Mouse (Mus musculus) CH12F3 (cell line): ENCODE data around the gene Epo.

ENCODE experiments used
- in situ Hi-C: fragments of 300-500 bp; cut with MboI; formaldehyde crosslinking; loops from 2 replicates; pipeline ENCODE4 v1.14.3; 2020; ENCODE audit warnings: low sequenced_read_pairs

Gene Epo

DNA sequence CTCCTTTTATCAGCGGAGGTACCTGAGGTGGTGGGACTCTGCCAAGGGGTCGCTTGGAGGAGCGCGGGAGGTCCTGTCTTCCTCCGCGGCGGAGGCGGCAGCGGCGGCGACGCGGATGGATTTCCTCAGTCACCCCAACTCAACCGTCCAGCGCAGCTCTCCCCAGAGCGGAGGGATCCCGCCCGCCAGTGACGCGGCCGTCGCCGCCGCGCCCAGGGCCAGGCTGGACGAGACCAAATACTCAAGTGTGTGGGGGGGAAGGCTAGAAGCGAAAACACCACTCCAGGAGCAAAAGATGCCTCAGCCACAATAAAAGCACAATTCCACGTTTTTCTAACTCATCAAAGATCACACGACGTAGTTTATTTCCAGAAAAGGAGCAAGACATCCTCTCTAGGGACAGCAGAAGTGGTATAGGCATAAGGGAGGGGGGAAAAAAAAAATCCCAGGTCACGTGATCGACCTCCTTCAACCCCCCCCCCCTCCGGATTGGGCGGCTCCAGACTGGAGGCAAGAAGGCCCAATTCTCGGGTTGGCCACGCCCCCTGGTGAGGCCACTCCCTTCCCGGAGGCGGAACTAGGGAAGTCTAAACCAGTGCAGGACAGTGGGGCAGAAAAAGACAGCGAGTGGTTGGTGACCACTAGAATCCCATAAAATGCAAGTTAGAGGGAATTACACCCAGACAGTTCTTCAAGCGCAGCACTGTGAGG, at the start of gene Epo, which contains the start of gene Gnb2:
TSS of gene Epo (minus strand) at position 126 of the 711 bp plus-strand sequence.
TSS of gene Gnb2 (minus strand) at position 394 of the 711 bp plus-strand sequence.
- in situ Hi-C loops: loop anchor here (25.0 kb wide), 1 partner anchor 229 kb away; no protein-coding TSS in a partner anchor

DNA sequence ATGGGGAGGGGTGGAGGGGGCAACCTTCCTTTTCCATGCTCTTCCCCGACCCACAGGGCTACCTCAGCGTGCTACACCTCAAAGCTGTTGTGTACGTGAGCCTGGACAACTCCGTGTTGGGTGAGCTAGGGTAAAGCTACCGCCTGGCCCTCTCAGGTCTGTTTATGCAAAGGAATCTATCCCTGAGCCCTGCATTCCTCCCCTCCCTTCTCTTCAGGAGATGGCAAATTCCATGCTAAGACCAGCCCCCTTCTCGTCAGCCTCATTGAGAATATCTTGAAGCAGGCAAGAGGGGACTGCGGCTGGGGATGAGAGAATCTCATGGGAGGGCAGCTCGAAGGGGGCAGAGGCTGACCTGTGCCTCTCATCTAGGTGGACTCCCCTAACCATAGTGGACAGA, 49.7 kb upstream of the Epo start:
- in situ Hi-C loops: no loop called here

DNA sequence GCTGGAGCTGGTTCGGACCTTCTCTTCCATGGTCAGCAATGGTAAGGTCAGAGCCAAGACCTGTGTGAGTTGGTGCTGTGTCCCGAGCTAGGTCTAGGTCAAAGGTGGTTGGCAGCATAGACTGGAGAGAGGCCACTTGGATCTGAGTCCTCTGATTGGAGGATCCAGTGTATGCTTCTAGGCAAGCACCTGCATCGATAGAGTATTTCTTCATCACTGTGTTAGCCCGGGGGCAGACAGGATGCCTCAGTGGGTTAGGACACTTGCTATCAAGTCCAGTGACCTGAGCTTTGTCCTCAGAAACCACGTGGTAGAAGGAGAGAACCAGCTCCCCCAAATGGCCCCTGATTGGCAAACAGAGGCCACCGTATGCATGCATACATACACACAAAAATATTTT, 47.2 kb upstream of the Epo start:
- in situ Hi-C loops: no loop called here

DNA sequence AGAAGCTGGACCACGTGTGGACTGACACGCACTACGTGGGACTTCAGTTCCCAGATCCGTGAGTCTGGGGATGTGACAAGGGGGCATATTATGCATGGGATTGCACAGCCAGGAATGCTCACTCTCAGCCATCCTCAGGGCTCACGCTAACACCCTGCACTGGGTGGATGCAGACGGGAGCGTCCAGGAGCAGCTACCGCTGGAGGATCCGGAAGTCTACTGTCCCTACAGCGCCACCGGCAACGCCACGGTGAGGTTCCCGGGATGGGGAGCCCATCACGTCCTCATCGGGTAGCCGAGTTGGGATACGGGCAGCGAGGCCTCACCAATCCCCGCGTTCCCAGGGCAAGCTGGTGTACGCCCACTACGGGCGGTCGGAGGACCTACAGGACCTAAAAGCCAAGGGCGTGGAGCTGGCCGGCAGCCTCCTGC, 41.4 kb upstream of the Epo start:
- in situ Hi-C loops: no loop called here

DNA sequence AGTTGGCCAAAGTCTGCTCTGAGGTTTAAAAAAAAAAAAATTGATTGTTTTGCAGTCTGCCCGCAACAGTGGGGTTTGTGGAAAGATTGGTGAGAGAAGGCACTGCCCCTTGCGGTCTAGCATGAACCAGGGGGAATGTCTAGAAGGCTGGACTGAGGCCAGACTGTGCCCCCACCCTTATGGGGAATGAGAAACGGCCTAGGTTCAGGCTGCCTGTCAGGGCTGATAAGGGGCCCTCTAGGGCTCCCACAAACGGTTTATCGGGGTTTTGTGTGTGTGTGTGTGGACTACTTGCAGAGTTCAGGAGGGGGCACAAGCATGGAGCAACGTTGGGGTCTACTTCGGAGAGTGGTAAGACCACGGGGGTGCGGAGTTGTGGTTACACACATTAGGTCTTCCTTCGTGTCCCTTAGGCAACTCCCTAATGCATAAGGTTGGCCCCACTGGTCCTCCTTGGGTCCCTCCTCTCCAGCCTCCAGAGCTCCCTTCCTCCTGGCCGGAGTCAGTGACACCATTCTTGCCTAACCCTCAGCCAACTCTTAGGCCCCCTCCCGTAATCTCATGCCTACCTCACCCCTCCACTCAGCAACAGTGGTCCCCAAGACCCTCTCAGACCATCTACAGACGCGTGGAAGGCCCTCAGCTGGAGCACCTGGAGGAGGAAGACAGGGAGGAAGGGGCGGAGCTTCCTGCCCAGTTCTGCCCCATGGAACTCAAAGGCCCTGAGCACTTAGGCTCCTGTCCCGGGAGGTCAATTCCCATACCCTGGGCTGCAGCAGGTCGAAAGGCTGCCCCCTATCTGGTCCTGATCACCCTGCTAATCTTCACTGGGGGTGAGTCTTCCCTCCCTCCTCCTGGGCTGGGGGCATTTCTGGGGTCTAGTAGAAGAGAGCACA, 37.9 kb upstream of the Epo start:
- in situ Hi-C loops: no loop called here

DNA sequence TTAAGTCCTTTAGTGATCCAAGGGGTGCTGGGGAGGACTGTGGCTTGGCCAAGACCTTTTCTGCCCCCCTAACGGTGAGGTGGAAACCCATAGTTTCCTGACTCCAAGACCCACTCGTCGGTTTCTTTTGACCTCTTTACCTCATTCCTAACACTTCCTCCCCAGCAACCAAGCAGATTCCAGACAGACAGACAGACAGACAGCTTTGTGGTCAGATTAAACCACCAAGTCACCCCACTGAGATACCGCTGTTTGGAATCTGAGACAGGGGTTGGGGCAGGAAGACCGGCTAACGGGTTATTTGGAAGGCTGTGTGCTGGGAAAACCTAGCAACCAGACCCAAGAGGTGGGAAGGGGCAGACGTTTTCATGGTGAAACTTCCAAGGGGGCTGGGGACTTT, 37.1 kb upstream of the Epo start:
- in situ Hi-C loops: no loop called here

DNA sequence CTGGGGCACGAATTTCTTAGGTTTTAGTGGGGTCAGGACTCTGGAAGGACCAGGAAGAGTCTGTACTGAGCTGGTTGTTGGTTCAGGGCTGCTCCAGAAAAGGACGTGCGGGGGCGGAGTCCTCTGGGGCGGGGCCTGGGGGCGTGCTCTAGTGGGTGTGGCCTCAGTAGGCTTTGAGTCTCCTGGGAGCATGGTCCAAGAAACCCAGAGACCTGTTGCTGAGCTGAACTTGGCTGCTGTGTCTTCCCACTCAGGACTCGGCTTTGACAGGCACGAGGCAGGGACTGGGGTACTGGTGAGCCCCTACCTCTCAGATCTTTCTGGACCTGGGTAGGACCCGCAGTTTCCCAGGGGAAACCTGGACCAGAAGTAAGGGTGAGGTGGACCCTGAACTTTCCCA, 36.6 kb upstream of the Epo start, which contains the start of gene Tfr2:
TSS of gene Tfr2 (plus strand) at position 176 of the 400 bp plus-strand sequence.
- in situ Hi-C loops: no loop called here

DNA sequence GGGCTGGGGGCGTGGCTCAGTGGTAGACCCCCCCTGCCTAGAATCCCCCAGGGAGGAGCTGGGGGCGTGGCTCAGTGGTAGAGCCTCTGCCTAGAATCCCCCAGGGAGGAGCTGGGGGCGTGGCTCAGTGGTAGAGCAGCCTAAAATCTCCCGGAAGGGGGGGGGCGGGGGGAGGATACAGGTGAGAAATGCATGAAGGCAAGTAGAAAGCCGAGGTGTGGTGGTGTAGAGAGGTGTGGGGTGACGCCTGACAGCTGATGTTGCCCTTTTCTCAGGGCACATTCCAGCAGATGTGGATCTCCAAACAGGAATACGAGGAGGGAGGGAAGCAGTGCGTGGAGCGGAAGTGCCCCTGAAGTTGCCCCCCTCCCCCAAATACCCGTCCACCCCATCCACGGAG, 36.0 kb upstream of the Epo start:
- in situ Hi-C loops: no loop called here

DNA sequence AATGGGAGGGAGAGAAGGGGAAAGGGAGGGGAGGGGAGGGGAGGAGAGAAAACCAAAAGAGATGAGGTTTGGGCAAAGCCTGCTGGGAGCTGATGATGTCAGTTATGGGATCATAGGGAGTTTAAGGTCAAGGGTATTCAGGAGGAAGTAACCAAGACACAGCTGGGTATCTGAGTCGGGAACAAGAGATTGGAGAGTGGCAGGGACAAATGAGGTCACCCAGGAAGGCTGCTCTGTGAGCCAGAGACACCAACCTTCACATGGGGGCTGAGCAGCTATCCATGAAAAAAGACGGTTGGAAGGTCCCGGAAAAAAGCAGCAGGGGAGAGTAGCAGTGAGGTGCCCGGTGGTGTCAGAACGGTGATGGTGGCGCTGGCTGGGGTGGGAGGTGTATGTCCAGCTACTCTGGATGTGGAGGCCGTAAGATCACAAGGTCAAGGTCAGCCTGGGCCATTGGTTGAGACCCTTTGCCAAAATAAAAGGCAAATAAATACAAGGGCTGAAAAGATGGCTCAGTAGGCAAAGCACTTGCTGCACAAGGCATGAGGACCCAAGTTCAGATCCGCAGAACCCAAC, 35.3 kb upstream of the Epo start:
- in situ Hi-C loops: no loop called here

DNA sequence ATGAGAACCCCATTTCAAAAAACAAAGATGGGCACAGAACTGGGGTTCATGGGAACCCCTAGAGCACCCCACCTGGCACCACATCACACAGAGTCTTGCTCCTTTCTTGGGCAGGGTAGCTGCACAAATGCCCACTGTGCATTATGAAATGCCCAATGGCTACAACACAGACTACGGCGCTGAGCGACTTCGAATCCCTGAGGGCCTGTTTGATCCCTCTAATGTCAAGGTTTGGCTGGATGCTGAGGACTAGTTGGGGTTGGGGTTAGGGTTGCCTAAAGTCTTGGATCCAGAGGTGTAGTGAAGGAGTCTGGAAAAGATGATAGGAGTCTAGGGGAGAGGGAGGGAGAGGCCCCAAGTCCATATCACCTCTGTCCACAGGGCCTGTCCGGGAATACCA, 33.4 kb upstream of the Epo start:
- in situ Hi-C loops: no loop called here

DNA sequence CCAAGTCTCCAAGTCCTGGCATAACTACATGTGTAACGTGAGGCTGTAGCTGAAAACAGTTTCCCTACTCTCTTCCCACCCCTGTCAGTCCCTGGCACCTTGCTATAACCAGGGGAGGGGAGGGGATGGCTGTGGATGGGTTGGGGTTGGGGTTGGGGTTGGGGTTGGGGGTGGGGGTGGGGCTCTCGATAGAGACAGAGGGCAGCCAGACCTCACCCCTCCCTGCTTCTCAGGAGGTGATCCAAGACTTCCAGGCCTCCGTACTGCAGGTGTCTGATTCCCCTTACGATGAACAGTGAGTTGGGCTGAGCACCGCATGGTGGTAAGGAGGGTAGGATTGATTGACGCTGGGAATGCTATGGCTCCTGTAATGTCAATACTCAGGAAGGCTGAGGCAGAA, 32.7 kb upstream of the Epo start:
- in situ Hi-C loops: no loop called here

DNA sequence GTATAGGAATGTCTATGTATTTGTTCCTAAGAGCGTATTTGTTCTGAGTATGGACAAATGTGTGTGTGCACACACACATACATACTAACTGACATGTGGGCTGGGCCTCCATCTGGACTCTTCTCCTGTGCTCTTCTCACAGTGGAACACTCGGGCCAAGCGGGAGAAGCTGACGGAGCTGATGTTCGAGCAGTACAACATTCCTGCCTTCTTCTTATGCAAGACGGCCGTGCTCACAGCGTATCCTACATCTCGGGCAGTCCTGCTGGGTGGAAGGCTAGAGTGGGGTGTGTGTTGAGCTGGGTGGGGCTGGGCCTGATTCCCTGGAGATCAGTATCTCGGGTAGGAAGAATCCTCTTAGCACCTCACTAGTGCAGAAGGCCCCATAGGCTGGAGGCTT, 29.9 kb upstream of the Epo start:
- in situ Hi-C loops: no loop called here

DNA sequence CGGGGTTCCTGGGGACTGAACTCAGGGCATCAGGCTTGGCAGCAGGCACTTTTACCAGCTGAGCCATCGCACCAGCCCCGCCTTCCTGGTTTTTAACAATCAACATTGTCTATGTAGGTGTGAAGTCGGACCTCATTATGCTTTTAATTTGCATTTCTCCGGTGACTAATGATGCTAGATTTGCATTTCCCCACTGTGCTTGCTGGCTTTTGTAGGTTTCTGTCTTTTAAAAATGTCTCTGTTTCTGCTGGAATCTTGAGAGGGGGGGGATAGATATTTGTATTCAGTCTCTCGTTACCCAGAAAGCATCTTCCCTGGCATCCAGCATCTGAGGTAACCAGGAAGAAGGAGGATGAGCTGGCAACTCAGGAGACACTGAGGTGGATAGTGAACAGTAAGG, 28.5 kb upstream of the Epo start:
- in situ Hi-C loops: no loop called here

DNA sequence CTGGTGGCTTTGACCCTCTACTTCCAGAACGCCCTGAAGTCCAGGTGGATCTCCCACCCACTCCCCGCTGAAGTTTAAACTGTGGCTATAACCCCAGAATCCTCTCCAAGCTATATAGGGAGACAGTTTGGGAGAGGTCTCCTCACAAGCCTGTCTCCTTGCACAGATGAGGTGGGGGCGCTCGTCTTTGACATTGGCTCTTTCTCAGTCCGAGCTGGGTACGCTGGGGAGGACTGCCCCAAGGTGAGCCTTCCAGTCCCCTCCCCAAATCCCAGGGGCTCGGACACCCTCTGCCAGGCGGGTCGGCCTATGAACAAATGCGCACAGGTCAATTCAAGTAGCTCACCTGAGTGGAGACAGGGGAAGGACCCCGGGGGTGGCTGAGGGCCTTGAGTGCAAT, 20.9 kb upstream of the Epo start:
- in situ Hi-C loops: no loop called here

DNA sequence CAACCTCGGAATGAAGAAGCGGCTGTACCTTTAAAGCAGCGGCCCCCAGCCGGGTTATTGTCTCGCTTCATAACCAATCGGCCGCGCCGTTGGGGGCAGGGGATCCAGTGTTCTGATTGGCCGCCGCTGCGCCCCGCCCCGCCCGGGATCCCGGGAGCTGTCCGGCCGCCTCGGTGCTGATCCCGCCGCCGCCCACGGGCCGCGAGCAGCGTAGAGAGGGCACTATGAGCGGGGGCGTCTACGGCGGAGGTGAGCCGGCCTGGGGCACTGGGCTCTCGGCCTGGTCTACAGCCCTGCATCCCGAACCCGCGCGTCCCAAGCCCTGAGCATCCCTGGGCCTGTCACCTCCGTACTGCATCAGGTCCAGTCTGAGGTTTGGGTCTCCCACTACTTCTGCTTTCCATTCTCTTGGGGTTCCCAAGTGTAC, 20.4 kb upstream of the Epo start, which contains the start of gene Actl6b:
TSS of gene Actl6b (plus strand) at position 107 of the 427 bp plus-strand sequence.
- in situ Hi-C loops: no loop called here

DNA sequence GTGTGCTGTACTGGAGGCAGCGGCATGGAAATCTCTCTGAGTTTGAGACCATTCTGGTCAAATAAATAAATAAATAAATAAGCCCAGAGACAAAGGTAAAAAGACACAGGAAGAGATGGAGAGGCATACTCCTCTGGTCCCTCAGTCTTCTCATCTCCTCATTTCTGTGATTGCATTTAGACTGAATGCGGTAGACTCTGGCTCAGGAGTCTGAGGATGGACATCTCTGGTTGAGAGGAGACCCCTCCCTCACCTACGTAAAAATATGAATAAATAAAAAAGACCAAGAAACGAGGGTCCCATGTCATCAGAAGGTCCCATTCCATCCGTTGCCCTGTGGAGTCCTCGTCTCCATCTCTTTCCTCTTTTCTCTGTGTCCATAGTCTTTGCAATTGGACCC, 20.0 kb upstream of the Epo start:
- in situ Hi-C loops: no loop called here

DNA sequence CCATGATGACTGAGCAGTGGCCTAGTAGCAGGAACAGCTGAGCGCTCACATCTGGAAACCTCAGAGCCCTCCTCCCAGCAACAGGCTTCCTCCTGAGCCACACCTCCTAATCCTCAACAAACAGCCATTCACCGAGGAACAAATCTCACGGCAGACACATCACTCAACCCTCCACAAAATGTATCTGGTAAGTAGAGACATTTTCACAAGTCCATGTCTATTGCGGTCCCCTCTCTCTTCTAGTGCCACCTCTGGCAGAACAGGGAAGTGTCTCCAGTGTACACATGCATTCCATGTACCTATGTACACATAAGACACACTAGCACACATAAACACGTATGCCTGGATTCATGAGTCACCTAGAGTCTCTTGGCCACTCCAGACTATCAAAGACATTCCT, 18.1 kb upstream of the Epo start:
- in situ Hi-C loops: no loop called here

DNA sequence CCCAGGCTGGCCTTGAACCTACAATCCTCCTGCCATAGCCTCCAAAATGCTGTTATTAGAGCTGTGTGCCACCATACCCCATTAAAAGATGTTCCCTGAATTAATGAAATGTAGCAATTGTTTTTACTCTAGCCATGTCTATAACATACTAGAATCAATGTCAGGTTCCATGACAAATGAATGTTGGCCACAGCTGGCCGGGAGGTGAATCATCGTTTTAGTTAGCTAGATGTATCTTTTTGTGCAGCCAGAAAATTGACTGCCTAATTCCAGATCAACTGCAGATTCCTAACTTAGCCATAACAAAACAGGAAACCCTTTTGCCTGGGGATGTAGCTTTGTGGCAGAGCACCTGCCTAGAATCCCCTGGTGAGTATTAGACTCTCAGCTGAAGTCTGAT, 16.8 kb upstream of the Epo start:
- in situ Hi-C loops: loop anchor here (25.0 kb wide), 1 partner anchor 212 kb away; no protein-coding TSS in a partner anchor

DNA sequence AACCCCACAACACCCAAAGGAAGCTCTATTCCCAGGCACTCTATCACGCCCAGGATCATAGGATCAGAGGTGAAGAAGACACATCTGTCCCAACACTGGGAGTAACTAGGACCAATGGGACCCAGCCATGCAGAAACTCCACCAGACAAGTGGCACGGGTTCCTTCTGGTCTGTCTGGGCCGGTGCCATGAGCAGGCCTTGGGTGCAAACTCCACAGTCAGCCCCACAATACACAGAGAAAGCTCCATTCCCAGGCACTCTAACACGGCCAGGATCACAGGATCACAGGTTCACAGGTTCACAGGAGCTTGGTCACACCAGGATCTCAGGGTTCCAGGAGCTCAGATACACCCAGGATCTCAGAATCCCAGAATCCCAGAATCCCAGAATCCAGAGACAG, 12.6 kb upstream of the Epo start:
- in situ Hi-C loops: loop anchor here (25.0 kb wide), 1 partner anchor 217 kb away; no protein-coding TSS in a partner anchor

DNA sequence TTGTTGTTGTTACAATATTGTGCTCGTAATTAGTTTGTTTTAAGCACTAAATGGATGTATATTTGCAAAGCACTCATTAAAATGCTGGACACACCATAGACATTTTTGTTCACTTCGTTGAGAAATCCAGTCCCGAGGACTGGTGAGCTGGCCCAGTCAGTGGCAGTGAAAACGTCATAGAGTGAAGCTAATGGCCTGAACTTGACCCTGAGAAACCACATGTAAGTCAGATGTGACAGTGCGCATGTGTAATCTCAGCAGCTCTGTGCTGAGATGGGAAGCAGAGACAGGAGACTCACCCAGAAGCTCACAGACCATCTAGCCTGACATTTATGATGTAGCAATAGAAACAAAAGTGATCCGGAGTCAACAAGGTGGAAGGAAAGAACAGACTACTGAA, 11.9 kb upstream of the Epo start:
- in situ Hi-C loops: loop anchor here (25.0 kb wide), 1 partner anchor 217 kb away; no protein-coding TSS in a partner anchor
